Mouse (Mus musculus): ENCODE data around the gene Hamp2. TPM values are rescaled to one million over a fixed set of nuclear protein-coding genes. Genes with fewer than 3 reads are reported as not detected.
A peak's percentile ranks its signal among the peaks of the same experiment; 100 is the strongest.
"Not testable (repeated sequence)": the region's sequence is repeated elsewhere in the genome, so short reads cannot be mapped to it uniquely, and the experiment has no call there.

Gene Hamp2
- polyA plus RNA-seq (2016; fragmentation: Nextera tagmentation; extraction: Ambion mirVana), result not detected in 2 replicates

- 59% methylated on average over 2 of the region's 2 CpGs for WGBS (ENCODE audit: insufficient replicate concordance)
- not testable (repeated sequence) for H3K4me3 ChIP-seq; H3K9me3 ChIP-seq (replicated peaks); ATAC-seq; H3K27ac ChIP-seq; H3K4me2 ChIP-seq; H3K9ac ChIP-seq; H3K27me3 ChIP-seq (replicated peaks); H3K4me1 ChIP-seq; H3K36me3 ChIP-seq
Measured at GRCm38 (mm10) chr7:30924581-30924980, at the start of gene Hamp2. TSS of gene Hamp2 (minus strand) at chr7:30924681.

- H3K4me3 ChIP-seq, result peak within 1 kb of the TSS; percentile 52
- H3K27me3 ChIP-seq (replicated peaks), result peaks cover 24% of the 10 kb centered on the region
- 2% methylated on average over 37 of the region's 37 CpGs for WGBS (ENCODE audit: insufficient replicate concordance)
- H3K9me3 ChIP-seq (replicated peaks), result no peaks in the 10 kb centered on the region
- peak within 1 kb of the TSS; percentile 52 for H3K9ac ChIP-seq
- no peaks in the 10 kb centered on the region for H3K36me3 ChIP-seq
- ATAC-seq, result peak; percentile 76
- peak within 1 kb of the TSS; percentile 65 for H3K4me2 ChIP-seq
- peaks cover 12% of the 10 kb centered on the region for H3K4me1 ChIP-seq
- H3K27ac ChIP-seq, result peak within 1 kb of the TSS; percentile 60; the same call in 1 of the 2 replicates
Measured at GRCm38 (mm10) chr7:30973501-30974289, 49.2 kb upstream of the Hamp2 start, which contains the start of gene Fam187b. TSS of gene Fam187b (plus strand) at chr7:30973790.

GRCm38 (mm10) chr7:30973251-30973500 is 48.7 kb upstream of the Hamp2 start, which contains the start of gene Lsr:
TSS of gene Lsr (minus strand) at chr7:30973464.
- H3K4me2 ChIP-seq, result peak within 1 kb of the TSS; percentile 65
- peak within 1 kb of the TSS; percentile 60; the same call in 1 of the 2 replicates for H3K27ac ChIP-seq
- H3K27me3 ChIP-seq (replicated peaks), result peaks cover 24% of the 10 kb centered on the region
- no peaks in the 10 kb centered on the region for H3K9me3 ChIP-seq (replicated peaks)
- H3K9ac ChIP-seq, result peak within 1 kb of the TSS; percentile 52
- 2% methylated on average over 19 of the region's 19 CpGs for WGBS (ENCODE audit: insufficient replicate concordance)
- peak within 1 kb of the TSS; percentile 52 for H3K4me3 ChIP-seq
- ATAC-seq, result no peak
- H3K4me1 ChIP-seq, result peaks cover 12% of the 10 kb centered on the region
- no peaks in the 10 kb centered on the region for H3K36me3 ChIP-seq

DNA sequence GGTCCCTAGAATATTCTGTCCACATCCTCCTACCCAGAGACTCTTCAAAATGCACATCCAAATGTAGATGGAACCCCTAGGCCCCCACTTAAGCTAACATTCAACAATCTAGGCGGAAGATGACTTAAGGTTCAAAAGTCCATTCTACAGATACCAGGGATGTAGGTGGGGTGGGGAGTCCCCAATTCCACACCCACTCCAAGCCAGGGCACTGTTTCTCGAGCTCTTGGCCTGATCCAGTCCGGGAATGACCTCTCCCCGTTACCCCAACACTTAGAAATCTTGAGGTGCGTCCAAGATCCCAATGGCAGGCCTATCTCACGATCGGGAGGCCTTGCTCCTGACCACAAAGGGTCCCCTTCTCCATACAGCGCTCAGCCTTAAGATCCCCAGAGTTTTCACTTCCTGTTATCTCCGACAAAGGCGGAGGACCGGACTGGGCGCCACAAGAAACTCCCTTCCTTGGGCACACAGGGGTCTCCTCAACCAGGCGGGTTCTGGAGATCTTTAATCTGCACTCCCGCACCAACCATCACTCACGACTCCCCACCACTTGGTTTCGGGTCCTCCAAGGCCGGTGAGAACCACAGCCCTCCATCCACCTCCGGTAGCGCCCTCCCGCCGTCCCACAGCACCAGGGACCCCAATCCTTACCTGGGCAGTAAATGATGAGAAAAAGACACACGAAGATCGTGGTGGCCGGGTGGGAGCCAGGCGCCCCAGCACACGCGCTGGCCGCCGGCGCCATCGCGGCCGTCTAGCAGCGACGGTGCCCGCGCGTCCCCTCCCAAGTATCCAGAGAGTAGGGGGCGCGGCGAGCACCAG is 48.2 kb upstream of the Hamp2 start:
- peak; percentile 6; the same call in 1 of the 2 replicates for ATAC-seq
- H3K36me3 ChIP-seq, result no peaks in the 10 kb centered on the region
- H3K4me2 ChIP-seq, result peak overlapping the region; percentile 65
- H3K27ac ChIP-seq, result peak overlapping the region; percentile 25; the same call in 1 of the 2 replicates
- peaks cover 12% of the 10 kb centered on the region for H3K4me1 ChIP-seq
- H3K9ac ChIP-seq, result peak overlapping the region; percentile 52
- peaks cover 24% of the 10 kb centered on the region for H3K27me3 ChIP-seq (replicated peaks)
- peak overlapping the region; percentile 52 for H3K4me3 ChIP-seq
- H3K9me3 ChIP-seq (replicated peaks), result no peaks in the 10 kb centered on the region
- 9% methylated on average over 41 of the region's 41 CpGs for WGBS (ENCODE audit: insufficient replicate concordance)

DNA sequence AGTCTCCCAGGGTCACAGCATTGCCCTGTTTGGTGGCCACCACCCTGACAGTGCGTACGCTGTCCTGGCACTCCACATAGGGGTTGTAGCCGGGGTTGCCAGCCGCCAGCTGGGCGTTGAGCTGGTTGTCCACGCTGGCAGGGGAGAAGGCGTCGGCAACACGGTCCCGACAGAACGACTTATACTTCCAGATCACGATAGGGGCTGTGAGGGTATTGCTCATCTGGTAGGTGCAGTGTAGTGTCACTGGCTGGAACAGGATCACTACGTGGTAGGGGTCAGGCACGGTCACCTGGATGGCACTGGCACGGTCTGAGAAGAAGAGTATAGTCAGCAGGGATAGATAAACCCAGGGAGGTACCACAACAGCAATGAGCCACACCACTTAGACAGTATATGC is 47.4 kb upstream of the Hamp2 start:
- WGBS (ENCODE audit: insufficient replicate concordance), result 80% methylated on average over 15 of the region's 15 CpGs
- Histone ChIP-seq H3K4me3 (0 out of 2 replicates have a peak overlapping the region, but pooled peaks have one; percentile 52), H3K27ac (no peak overlapping the region), H3K36me3 (no peaks in the 10 kb centered on the region), H3K27me3 (replicated peaks) (peaks cover 24% of the 10 kb centered on the region), H3K9me3 (replicated peaks) (no peaks in the 10 kb centered on the region), H3K4me1 (peaks cover 12% of the 10 kb centered on the region), H3K9ac (no peak overlapping the region), H3K4me2 (peak overlapping the region; percentile 65; the same call in 1 of the 2 replicates)
- ATAC-seq, result no peak

DNA sequence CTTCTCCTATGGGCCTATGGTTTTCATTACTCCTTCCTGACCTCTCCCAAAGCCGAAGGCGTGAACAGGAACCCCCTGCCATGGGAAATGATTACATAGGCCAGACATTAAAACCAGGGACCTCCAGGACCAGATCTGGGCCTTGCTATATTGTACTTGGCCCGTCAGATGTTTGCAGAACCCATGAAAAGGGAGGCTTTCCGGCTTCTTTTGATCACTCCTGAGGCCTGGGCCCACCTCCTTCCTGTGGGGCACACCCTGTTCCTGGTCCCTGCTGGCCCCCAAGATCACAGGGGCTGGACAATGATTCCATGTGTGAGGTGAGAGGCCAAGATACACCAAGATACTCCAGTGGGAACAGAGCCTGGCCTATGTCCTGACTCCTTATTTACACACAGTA is 44.7 kb upstream of the Hamp2 start:
- Histone ChIP-seq H3K9ac (no peak overlapping the region), H3K9me3 (replicated peaks) (no peaks in the 10 kb centered on the region), H3K36me3 (no peaks in the 10 kb centered on the region), H3K27ac (no peak overlapping the region), H3K4me3 (no peak overlapping the region), H3K27me3 (replicated peaks) (peaks cover 24% of the 10 kb centered on the region), H3K4me1 (peaks cover 15% of the 10 kb centered on the region), H3K4me2 (no peak overlapping the region)
- 69% methylated on average over 4 of the region's 4 CpGs for WGBS (ENCODE audit: insufficient replicate concordance)
- ATAC-seq, result no peak

GRCm38 (mm10) chr7:30968611-30969010 is 44.1 kb upstream of the Hamp2 start:
- Histone ChIP-seq H3K4me2 (no peak overlapping the region), H3K9ac (no peak overlapping the region), H3K27me3 (replicated peaks) (peaks cover 23% of the 10 kb centered on the region), H3K9me3 (replicated peaks) (no peaks in the 10 kb centered on the region), H3K27ac (no peak overlapping the region), H3K36me3 (no peaks in the 10 kb centered on the region), H3K4me3 (no peak overlapping the region), H3K4me1 (peaks cover 20% of the 10 kb centered on the region)
- 76% methylated on average over 8 of the region's 8 CpGs for WGBS (ENCODE audit: insufficient replicate concordance)
- ATAC-seq, result no peak

DNA sequence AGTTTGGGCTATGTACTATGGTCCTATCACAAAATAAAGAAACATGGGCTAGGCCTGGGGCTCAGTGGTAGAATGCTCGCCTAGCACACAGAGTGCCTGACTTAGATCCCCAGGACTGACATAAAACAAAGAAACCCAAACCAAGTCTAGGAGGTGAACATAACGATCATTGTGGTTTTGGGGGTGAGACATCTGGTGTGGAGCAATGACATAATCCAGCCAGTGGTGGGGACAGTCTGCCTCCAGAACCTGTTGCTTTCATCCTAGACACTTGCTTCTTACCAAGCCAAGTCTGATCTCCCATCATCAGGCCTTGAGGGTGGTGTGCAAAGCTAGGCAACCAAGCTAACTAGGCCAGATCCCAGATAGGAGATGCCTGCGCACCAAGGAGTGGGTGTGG is 42.2 kb upstream of the Hamp2 start:
- H3K27me3 ChIP-seq (replicated peaks), result peaks cover 3% of the 10 kb centered on the region
- no peak overlapping the region for H3K4me2 ChIP-seq
- WGBS (ENCODE audit: insufficient replicate concordance), result 60% methylated on average over 3 of the region's 3 CpGs
- no peak overlapping the region for H3K9ac ChIP-seq
- H3K27ac ChIP-seq, result no peak overlapping the region
- no peak overlapping the region for H3K4me3 ChIP-seq
- peaks cover 6% of the 10 kb centered on the region for H3K36me3 ChIP-seq
- no peak for ATAC-seq
- no peaks in the 10 kb centered on the region for H3K9me3 ChIP-seq (replicated peaks)
- peaks cover 14% of the 10 kb centered on the region for H3K4me1 ChIP-seq

DNA sequence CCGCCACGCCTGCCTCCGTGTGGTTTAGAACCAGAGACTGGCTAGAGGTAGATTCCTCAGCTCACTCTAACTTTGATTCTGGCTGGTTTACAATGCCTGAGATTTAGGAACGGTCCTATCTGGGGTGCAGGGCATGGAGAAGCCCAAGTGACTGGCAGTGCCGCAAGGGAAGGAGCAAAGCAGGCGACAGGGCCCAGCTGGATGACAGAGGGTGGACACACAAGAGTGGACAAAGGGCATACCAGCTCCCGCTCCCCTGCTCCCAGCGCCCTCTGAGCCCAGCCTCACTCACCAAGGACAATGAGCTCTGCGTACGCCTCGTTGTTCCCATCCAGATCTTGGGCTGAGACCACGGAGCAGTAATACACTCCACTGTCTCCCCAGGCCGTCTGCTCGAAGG is 41.2 kb upstream of the Hamp2 start:
- H3K4me1 ChIP-seq, result peaks cover 14% of the 10 kb centered on the region
- H3K27me3 ChIP-seq (replicated peaks), result no peaks in the 10 kb centered on the region
- no peaks in the 10 kb centered on the region for H3K9me3 ChIP-seq (replicated peaks)
- H3K9ac ChIP-seq, result no peak overlapping the region
- no peak overlapping the region for H3K4me3 ChIP-seq
- H3K36me3 ChIP-seq, result peaks cover 6% of the 10 kb centered on the region
- no peak overlapping the region for H3K27ac ChIP-seq
- ATAC-seq, result no peak
- 80% methylated on average over 14 of the region's 14 CpGs for WGBS (ENCODE audit: insufficient replicate concordance)
- H3K4me2 ChIP-seq, result no peak overlapping the region

DNA sequence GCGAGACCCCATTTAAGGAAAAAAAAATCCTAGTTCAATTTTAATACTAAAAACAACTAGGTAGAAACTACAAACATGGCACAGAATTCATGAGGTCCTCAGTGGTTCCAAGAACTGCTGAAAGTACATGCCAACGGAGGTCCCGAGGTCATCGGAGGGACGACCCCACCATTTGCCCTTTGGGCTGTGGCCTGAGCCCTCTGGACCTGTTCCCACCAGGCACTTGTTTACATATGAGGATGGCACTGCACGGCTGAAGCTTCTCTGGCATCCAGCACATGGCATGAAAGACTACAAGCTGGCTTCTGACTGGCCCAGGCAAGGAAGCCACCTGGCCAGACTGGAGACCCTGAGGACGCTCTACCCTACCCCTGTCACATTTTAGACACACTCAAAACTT is 39.9 kb upstream of the Hamp2 start:
- peaks cover 14% of the 10 kb centered on the region for H3K4me1 ChIP-seq
- WGBS (ENCODE audit: insufficient replicate concordance), result 81% methylated on average over 7 of the region's 7 CpGs
- ATAC-seq, result no peak

GRCm38 (mm10) chr7:30962862-30963261 is 38.4 kb upstream of the Hamp2 start:
- peaks cover 22% of the 10 kb centered on the region for H3K4me1 ChIP-seq
- 70% methylated on average over 5 of the region's 5 CpGs for WGBS (ENCODE audit: insufficient replicate concordance)
- no peaks in the 10 kb centered on the region for H3K27me3 ChIP-seq (replicated peaks)
- ATAC-seq, result no peak
- no peak overlapping the region for H3K4me3 ChIP-seq
- H3K27ac ChIP-seq, result no peak overlapping the region
- peaks cover 22% of the 10 kb centered on the region for H3K36me3 ChIP-seq
- H3K9ac ChIP-seq, result no peak overlapping the region
- H3K9me3 ChIP-seq (replicated peaks), result no peaks in the 10 kb centered on the region
- no peak overlapping the region for H3K4me2 ChIP-seq

More for the DNA sequence above, 39.9 kb upstream of the Hamp2 start:
- no peak overlapping the region for H3K27ac ChIP-seq
- no peak overlapping the region for H3K4me3 ChIP-seq
- no peak overlapping the region for H3K9ac ChIP-seq
- H3K27me3 ChIP-seq (replicated peaks), result no peaks in the 10 kb centered on the region
- H3K9me3 ChIP-seq (replicated peaks), result no peaks in the 10 kb centered on the region
- H3K36me3 ChIP-seq, result peaks cover 10% of the 10 kb centered on the region
- H3K4me2 ChIP-seq, result no peak overlapping the region

DNA sequence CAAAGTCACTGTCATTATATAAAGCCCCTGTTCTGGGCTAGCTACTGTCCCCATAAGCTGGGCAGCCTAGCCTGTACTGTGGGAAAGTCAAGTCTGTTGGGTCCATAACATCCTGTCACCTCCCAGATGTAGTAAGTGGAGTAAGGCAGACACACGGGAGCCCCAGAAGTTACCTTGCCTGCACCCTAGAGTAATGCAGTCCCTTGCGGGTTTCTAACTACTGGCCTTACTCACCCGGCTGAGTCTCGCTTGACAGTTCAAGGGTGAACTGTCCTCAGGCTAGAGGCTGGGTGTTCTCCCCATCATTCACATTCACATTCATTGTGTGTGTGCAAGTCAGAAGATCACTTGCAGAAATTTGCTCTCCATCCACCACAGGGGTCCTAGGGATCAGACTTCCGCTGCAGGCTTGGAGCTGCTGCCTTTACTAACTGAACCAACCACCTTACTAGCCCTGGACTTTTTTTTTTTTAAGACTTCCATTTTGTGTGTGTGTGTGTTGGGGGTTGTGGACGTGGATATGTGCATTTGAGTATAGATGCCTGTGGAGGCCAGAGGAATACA is 35.4 kb upstream of the Hamp2 start:
- Histone ChIP-seq H3K27ac (no peak overlapping the region), H3K36me3 (peaks cover 30% of the 10 kb centered on the region), H3K4me2 (no peak overlapping the region), H3K4me3 (no peak overlapping the region), H3K27me3 (replicated peaks) (no peaks in the 10 kb centered on the region), H3K4me1 (peaks cover 35% of the 10 kb centered on the region), H3K9me3 (replicated peaks) (no peaks in the 10 kb centered on the region), H3K9ac (no peak overlapping the region)
- 80% methylated on average over 6 of the region's 6 CpGs for WGBS (ENCODE audit: insufficient replicate concordance)
- ATAC-seq, result no peak
